Mouse (Mus musculus): ENCODE data around the gene Lsp1.

GRCm38 (mm10) chr7:142460636-142461077, at the start of gene Lsp1:
- TF ChIP-seq CTCF (IDR thresholded peaks at IDR 0.05; ENCODE audit: borderline replicate concordance, insufficient read depth, low read length) (no peak), POLR2A (IDR thresholded peaks at IDR 0.05; ENCODE audit: low read depth, low read length) (no peak)

All from embryonic fibroblast, embryonic 13.5 days (primary cell).